Mouse (Mus musculus) intestine, postnatal 0 days (tissue): Measurements from ENCODE around the gene Fam19a2. TPM values are rescaled to one million over a fixed set of nuclear protein-coding genes. Genes with fewer than 3 reads are reported as not detected.

Experiments
- ATAC-seq: fragments of 200-750 bp; cut with Nextera tagmentation; 2 replicates; pipeline ENCODE4 v1.8.0; 2017; ENCODE audit warnings: mild to moderate bottlenecking, moderate TSS enrichment, moderate library complexity
- H3K27ac ChIP-seq: fragments of 300-500 bp; sonication (generic); 2 replicates; pipeline ENCODE4 v1.5.1; 2014; ENCODE audit warnings: mild to moderate bottlenecking, low read depth, low read length, moderate library complexity
- H3K27me3 ChIP-seq: fragments of 300-500 bp; sonication (generic); replicated peaks from 2 replicates; pipeline ENCODE4 v1.6.1; 2014; ENCODE audit warnings: low read length, mixed read lengths; ENCODE audit not compliant: control insufficient read depth, insufficient read depth
- H3K36me3 ChIP-seq: fragments of 300-500 bp; sonication (generic); 2 replicates; pipeline ENCODE4 v1.6.1; 2014; ENCODE audit warnings: mild to moderate bottlenecking, moderate library complexity; ENCODE audit not compliant: control insufficient read depth, insufficient read depth
- H3K4me1 ChIP-seq: fragments of 300-500 bp; sonication (generic); replicated peaks from 2 replicates; pipeline ENCODE4 v1.6.1; 2014; ENCODE audit warnings: antibody characterized with exemption, low read length, mixed read lengths; ENCODE audit not compliant: control insufficient read depth, insufficient read depth
- H3K4me2 ChIP-seq: fragments of 300-500 bp; sonication (generic); replicated peaks from 2 replicates; pipeline ENCODE4 v1.6.1; 2014; ENCODE audit warnings: low read depth, mild to moderate bottlenecking, moderate library complexity
- H3K4me3 ChIP-seq: fragments of 300-500 bp; sonication (generic); 2 replicates; pipeline ENCODE4 v1.5.1; 2014; ENCODE audit warnings: low read depth, low read length
- H3K9ac ChIP-seq: fragments of 300-500 bp; sonication (generic); 2 replicates; pipeline ENCODE4 v1.6.1; 2014; ENCODE audit warnings: mild to moderate bottlenecking, low read depth, low read length
- H3K9me3 ChIP-seq: fragments of 300-500 bp; sonication (generic); 2 replicates; pipeline ENCODE4 v1.6.1; 2016; ENCODE audit warnings: mixed run types; ENCODE audit not compliant: control insufficient read depth
- CTCF ChIP-seq: sonication (generic); IDR thresholded peaks from 2 replicates; pipeline ENCODE4 v1.5.1; 2016; ENCODE audit warnings: low read depth, mild to moderate bottlenecking, control low read depth, antibody characterized with exemption, moderate library complexity
- WGBS: fragments of 180-500 bp; shearing (Covaris S2); extraction: QIAGEN DNeasy Blood & Tissue Kit; methylation state at CpG from one replicate; pipeline ENCODE4 v1.1.7; 2014; 5-methylcytosine and 5-hydroxymethylcytosine counted together
- polyA plus RNA-seq: library from polyadenylated mRNA; unstranded; fragments of >200 nt; fragmentation: Nextera tagmentation; extraction: Ambion mirVana; gene quantifications from 2 replicates; pipeline ENCODE4 v1.2.1, GENCODE M21; 2015

Gene Fam19a2
- polyA plus RNA-seq, 1 experiment from 2014 or later = 0.85 TPM

GRCm38 (mm10) chr10:123364628-123365027, 100.8 kb downstream of the Fam19a2 start:
- Histone ChIP-seq H3K27me3 (no peaks in the 10 kb centered on the region), H3K9ac (no peak overlapping the region), H3K4me3 (no peak overlapping the region), H3K36me3 (no peaks in the 10 kb centered on the region), H3K27ac (no peak overlapping the region), H3K4me1 (no peaks in the 10 kb centered on the region), H3K4me2 (no peak overlapping the region), H3K9me3 (no peaks in the 10 kb centered on the region)
- 52% methylated on average over 4 of the region's 4 CpGs for WGBS
- ATAC-seq = no peak
- TF ChIP-seq CTCF = no peak

DNA sequence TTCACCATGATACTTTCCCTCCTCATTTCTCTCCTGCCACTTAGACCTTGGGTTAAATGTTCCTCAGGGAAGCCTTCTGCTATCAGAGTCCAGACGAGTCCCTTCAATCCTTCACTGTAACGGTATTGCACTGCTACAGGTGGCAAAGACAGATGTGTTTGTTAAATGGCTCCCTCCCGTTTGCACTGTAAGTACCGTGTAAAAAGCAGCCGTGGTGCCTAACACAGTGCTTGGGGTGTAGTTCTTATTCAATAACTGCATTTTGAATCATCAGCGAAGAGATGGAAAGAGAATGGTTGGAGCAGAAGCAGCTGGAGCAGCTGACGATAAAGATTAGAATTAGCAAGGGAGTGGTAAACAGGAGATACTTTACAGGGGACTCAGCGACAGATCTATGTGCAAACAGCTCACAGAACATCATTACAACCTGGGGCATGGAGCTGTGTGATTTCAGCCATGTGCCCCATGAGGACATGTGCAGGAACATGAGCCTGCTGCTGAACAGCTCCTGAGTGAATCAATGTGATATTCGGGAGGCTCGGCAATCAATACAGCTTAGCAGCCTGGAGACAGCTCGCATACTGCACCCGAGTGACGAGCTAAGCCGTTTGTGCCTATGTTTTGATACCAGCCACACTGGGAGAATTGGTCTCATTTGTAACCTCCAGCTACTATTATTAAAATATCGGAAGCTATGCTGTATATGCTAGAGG, 103.5 kb downstream of the Fam19a2 start:
- H3K4me1 ChIP-seq = no peaks in the 10 kb centered on the region
- no peak overlapping the region for H3K4me2 ChIP-seq
- H3K36me3 ChIP-seq = no peaks in the 10 kb centered on the region
- no peak overlapping the region for H3K9ac ChIP-seq
- WGBS = 61% methylated on average over 15 of the region's 15 CpGs
- H3K27me3 ChIP-seq = no peaks in the 10 kb centered on the region
- no peak for ATAC-seq
- H3K9me3 ChIP-seq = no peaks in the 10 kb centered on the region
- H3K27ac ChIP-seq = no peak overlapping the region
- no peak for TF ChIP-seq CTCF
- H3K4me3 ChIP-seq = no peak overlapping the region

DNA sequence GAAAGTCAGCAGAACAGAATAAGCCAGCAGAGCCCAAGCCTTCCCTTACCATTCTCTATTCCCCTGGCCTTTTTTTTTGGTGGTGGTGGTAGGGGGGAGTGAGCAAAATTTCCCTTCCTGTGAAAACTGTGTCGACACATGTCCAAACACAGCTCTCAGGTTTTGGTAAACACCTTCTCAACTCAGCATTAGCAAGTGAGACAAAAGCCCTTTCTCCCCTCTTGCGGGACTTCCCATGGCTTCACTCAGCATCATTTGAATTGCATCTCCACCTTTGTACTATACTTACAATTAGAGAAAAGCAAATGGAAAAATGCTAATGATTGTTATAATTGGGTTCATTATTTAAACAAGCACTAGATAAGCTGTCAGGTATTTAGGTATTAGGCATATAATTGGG, 119.5 kb downstream of the Fam19a2 start:
- ATAC-seq = no peak
- no peaks in the 10 kb centered on the region for H3K9me3 ChIP-seq
- no peaks in the 10 kb centered on the region for H3K27me3 ChIP-seq
- no peaks in the 10 kb centered on the region for H3K4me1 ChIP-seq
- no peak overlapping the region for H3K27ac ChIP-seq
- WGBS = 52% methylated on average over 2 of the region's 2 CpGs
- no peak for TF ChIP-seq CTCF
- H3K36me3 ChIP-seq = no peaks in the 10 kb centered on the region
- H3K9ac ChIP-seq = no peak overlapping the region
- H3K4me2 ChIP-seq = no peak overlapping the region
- H3K4me3 ChIP-seq = no peak overlapping the region

GRCm38 (mm10) chr10:123385641-123386040, 121.8 kb downstream of the Fam19a2 start:
- no peaks in the 10 kb centered on the region for H3K36me3 ChIP-seq
- no peaks in the 10 kb centered on the region for H3K4me1 ChIP-seq
- H3K27me3 ChIP-seq = no peaks in the 10 kb centered on the region
- WGBS = 67% methylated on average over 6 of the region's 6 CpGs
- no peak overlapping the region for H3K9ac ChIP-seq
- TF ChIP-seq CTCF = no peak
- H3K4me3 ChIP-seq = no peak overlapping the region
- ATAC-seq = no peak
- H3K4me2 ChIP-seq = no peak overlapping the region
- no peaks in the 10 kb centered on the region for H3K9me3 ChIP-seq
- no peak overlapping the region for H3K27ac ChIP-seq

DNA sequence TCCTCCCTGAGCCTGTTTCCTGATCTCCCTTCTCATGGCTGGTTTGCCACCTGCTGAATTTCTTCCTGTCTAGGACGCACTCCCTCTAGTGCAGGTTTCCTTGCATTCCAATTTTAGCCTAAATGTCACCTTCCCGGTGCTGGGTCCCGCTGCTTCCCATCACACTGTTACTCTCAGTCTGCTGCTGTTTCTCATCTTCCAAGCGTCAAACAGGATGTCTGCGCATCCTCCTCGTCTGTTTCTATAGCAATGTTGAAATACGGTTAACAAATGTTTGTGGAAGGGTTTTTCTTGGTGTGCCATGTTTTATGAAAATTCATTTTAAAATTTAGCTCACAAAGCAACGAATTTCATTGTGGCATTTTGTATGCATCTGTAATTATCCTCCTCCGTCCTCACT, 131.6 kb downstream of the Fam19a2 start:
- ATAC-seq = no peak
- no peaks in the 10 kb centered on the region for H3K9me3 ChIP-seq
- H3K36me3 ChIP-seq = no peaks in the 10 kb centered on the region
- H3K4me1 ChIP-seq = no peaks in the 10 kb centered on the region
- H3K9ac ChIP-seq = no peak overlapping the region
- TF ChIP-seq CTCF = no peak
- H3K4me2 ChIP-seq = no peak overlapping the region
- H3K4me3 ChIP-seq = no peak overlapping the region
- 69% methylated on average over 9 of the region's 9 CpGs for WGBS
- H3K27ac ChIP-seq = no peak overlapping the region
- no peaks in the 10 kb centered on the region for H3K27me3 ChIP-seq

GRCm38 (mm10) chr10:123398136-123398535, 134.3 kb downstream of the Fam19a2 start:
- WGBS = 29% methylated on average over 6 of the region's 6 CpGs
- no peak for ATAC-seq
- no peak overlapping the region for H3K27ac ChIP-seq
- no peaks in the 10 kb centered on the region for H3K9me3 ChIP-seq
- H3K4me2 ChIP-seq = no peak overlapping the region
- H3K4me1 ChIP-seq = no peaks in the 10 kb centered on the region
- no peak overlapping the region for H3K9ac ChIP-seq
- no peak overlapping the region for H3K4me3 ChIP-seq
- no peak for TF ChIP-seq CTCF
- H3K36me3 ChIP-seq = no peaks in the 10 kb centered on the region
- H3K27me3 ChIP-seq = no peaks in the 10 kb centered on the region
